Mouse (Mus musculus) neural tube, embryonic 14.5 days (tissue): ENCODE data around the gene Trim9. TPM values are rescaled to one million over a fixed set of nuclear protein-coding genes. Genes with fewer than 3 reads are reported as not detected.
A peak's percentile ranks its signal among the peaks of the same experiment; 100 is the strongest.

Experiments used
- ATAC-seq: fragments of 200-750 bp; cut with Nextera tagmentation; 2 replicates; pipeline ENCODE4 v1.8.0; 2017; ENCODE audit warnings: low read depth, mild to moderate bottlenecking, moderate TSS enrichment, moderate library complexity
- H3K27ac ChIP-seq: fragments of 300-500 bp; sonication (generic); 2 replicates; pipeline ENCODE4 v1.5.1; 2014; ENCODE audit warnings: low read depth, mild to moderate bottlenecking, control low read depth, low read length, moderate library complexity, mixed read lengths
- H3K27me3 ChIP-seq: fragments of 300-500 bp; sonication (generic); 2 replicates; pipeline ENCODE4 v1.6.1; 2014; ENCODE audit warnings: low read length; ENCODE audit not compliant: control insufficient read depth, insufficient read depth
- H3K36me3 ChIP-seq: fragments of 300-500 bp; sonication (generic); 2 replicates; pipeline ENCODE4 v1.6.1; 2014; ENCODE audit warnings: low read length, mixed read lengths; ENCODE audit not compliant: control insufficient read depth, insufficient read depth
- H3K4me1 ChIP-seq: fragments of 300-500 bp; sonication (generic); 2 replicates; pipeline ENCODE4 v1.6.1; 2014; ENCODE audit warnings: low read length; ENCODE audit not compliant: control insufficient read depth, insufficient read depth
- H3K4me2 ChIP-seq: fragments of 300-500 bp; sonication (generic); 2 replicates; pipeline ENCODE4 v1.6.1; 2014; ENCODE audit warnings: mild to moderate bottlenecking, low read depth, low read length, control low read depth
- H3K4me3 ChIP-seq: fragments of 300-500 bp; sonication (generic); 2 replicates; pipeline ENCODE4 v1.5.1; 2014; ENCODE audit warnings: low read depth, low read length, control low read depth, mixed read lengths
- H3K9ac ChIP-seq: fragments of 300-500 bp; sonication (generic); replicated peaks from 2 replicates; pipeline ENCODE4 v1.6.1; 2014; ENCODE audit warnings: low read depth, mild to moderate bottlenecking, control low read depth, low read length, mixed read lengths
- H3K9me3 ChIP-seq: fragments of 300-500 bp; sonication (generic); 2 replicates; pipeline ENCODE4 v1.6.1; 2016; ENCODE audit warnings: low read length; ENCODE audit not compliant: control insufficient read depth
- WGBS: fragments of 180-500 bp; shearing (Covaris S2); extraction: QIAGEN DNeasy Blood & Tissue Kit; methylation state at CpG from one replicate; pipeline ENCODE4 v1.1.7; 2014; 5-methylcytosine and 5-hydroxymethylcytosine counted together
- polyA plus RNA-seq: library from polyadenylated mRNA; unstranded; fragments of >200 nt; fragmentation: Nextera tagmentation; extraction: Ambion mirVana; gene quantifications from 2 replicates; pipeline ENCODE4 v1.2.1, GENCODE M21; 2014

Trim9 gene
- polyA plus RNA-seq, 1 experiment from 2014 or later: 106 TPM

DNA sequence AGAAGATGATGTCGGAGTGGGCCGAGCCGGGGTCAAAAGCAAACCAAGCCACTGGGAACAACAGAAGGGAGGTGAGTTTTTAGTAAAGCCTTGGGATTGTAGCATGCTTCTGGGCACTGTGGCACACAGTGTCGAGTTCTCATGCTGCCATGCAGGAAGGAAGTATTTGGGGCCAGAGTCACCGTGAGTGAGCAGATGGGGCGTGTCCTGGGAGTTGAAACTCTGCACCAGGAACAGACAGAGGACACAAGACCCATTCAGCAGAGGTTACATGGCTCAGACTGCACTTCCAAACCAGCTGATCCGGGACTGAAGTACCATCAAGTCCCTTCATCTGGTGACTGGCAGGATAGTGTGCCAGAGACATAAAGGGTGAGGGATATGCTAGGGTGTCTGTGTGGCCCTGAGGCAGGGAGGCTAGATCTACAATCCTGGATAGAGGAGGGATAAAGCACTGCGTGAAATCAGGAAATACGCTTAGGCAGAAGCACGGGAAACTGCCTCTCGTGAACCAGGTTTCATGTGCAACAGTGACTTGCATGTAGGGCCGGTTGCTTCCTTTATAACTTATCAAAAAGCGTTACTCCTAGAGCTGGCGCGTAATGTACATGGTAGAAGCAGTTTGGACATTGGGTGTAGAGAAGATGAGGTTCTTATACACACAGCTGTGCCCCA is 96.1 kb downstream of the Trim9 start:
- no peaks in the 10 kb centered on the region for H3K9me3 ChIP-seq
- H3K27ac ChIP-seq: no peak overlapping the region
- no peaks in the 10 kb centered on the region for H3K36me3 ChIP-seq
- no peak; the same call in 1 of the 2 replicates for ATAC-seq
- H3K9ac ChIP-seq: no peak overlapping the region
- 82% methylated on average over 15 of the region's 15 CpGs for WGBS
- H3K27me3 ChIP-seq: no peaks in the 10 kb centered on the region
- no peaks in the 10 kb centered on the region for H3K4me1 ChIP-seq
- H3K4me2 ChIP-seq: no peak overlapping the region
- no peak overlapping the region for H3K4me3 ChIP-seq

DNA sequence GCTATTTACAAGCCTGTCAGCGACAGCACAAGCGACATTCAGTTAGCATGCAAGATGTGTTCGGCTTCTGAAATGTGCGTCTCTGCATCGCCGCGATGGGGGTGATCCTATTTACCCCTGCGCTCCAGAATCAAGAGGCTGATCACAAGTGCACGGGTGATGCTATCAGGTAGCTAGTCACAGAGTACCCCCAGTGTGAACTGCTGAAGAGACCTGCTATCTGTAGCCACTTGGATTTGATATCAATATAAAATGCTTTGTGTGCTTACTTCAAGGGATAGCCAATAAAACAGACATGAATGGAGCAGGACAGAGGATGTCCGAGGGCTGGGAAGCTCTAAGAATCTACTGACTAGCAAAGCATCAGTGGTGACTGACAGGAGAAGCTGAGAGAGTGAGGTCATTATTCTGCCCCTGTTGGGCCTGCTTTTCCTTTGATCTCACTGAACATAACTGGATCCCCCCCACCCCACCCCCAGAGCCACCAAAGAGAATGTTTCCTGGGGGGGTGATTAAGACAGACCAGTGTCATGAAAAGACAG is 97.7 kb downstream of the Trim9 start:
- Histone ChIP-seq H3K9ac (no peak overlapping the region), H3K36me3 (no peaks in the 10 kb centered on the region), H3K9me3 (no peaks in the 10 kb centered on the region), H3K27me3 (no peaks in the 10 kb centered on the region), H3K4me2 (no peak overlapping the region), H3K4me1 (no peaks in the 10 kb centered on the region), H3K4me3 (no peak overlapping the region), H3K27ac (no peak overlapping the region)
- no peak for ATAC-seq
- WGBS: 77% methylated on average over 10 of the region's 10 CpGs

DNA sequence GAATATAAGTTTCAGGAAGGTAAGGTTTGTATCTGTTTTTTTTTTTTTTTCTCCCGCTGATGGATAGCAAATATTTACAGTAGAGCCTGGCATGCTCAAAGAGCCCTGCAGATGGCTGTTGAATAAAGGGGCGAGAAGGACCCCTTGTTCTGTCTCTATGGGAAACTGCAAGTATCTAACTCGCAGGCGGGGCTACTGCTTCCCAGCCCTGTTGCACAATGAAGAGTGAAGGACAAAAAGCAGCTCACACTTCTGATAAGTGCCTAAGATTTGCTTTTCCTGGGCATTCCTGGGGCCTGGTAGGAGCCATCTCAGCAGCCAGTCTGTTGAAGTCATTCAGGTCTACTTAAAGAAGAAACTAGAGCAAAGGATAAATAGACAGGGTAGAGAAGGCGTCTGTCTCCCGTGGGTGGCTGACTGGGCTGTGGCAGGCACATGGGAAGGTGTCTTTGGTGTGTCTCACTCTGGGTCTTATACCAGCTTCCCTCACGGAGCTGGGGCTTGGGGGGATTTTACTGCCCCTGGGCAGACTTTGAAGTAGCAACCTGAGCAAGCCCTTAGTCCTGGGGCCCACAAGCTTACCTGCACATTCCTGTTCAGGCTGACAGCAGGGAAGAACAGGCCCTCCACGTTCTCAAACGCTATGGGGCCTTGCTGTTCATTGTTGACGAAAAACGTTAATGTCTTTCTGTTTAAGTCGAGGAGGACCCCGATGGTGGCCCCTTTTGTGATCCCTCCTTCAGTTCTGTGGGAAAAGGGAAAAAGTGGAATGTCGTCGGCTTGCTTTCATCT is 99.5 kb downstream of the Trim9 start:
- Histone ChIP-seq H3K4me1 (no peaks in the 10 kb centered on the region), H3K4me2 (no peak overlapping the region), H3K36me3 (no peaks in the 10 kb centered on the region), H3K27me3 (no peaks in the 10 kb centered on the region), H3K27ac (peak overlapping the region; percentile 6; the same call in 1 of the 2 replicates), H3K9ac (no peak overlapping the region), H3K4me3 (no peak overlapping the region), H3K9me3 (no peaks in the 10 kb centered on the region)
- ATAC-seq: no peak
- WGBS: 35% methylated on average over 15 of the region's 15 CpGs

DNA sequence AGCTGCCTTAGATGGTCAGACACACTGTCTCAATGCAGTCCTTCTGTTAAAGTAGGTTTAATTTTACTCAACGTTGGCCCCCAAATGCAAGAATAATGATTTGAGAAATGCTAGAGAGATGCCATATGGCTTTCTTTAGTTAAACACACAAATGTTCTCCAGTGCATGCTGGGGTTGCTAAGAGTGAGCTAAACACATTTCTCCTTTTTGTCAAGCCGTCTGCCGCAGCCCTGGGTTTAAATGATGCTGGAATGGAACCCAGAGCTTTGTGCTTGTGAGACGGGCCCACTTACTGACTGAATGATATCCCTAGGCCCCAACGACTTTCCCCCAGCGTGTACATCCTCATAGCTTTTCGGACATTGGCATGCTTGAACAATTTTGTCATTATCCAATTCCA is 104.9 kb downstream of the Trim9 start:
- WGBS: 82% methylated on average over 7 of the region's 7 CpGs
- H3K27ac ChIP-seq: no peak overlapping the region
- no peak overlapping the region for H3K4me2 ChIP-seq
- no peaks in the 10 kb centered on the region for H3K9me3 ChIP-seq
- H3K36me3 ChIP-seq: no peaks in the 10 kb centered on the region
- H3K27me3 ChIP-seq: no peaks in the 10 kb centered on the region
- no peak for ATAC-seq
- H3K4me3 ChIP-seq: no peak overlapping the region
- no peak overlapping the region for H3K9ac ChIP-seq
- H3K4me1 ChIP-seq: no peaks in the 10 kb centered on the region

DNA sequence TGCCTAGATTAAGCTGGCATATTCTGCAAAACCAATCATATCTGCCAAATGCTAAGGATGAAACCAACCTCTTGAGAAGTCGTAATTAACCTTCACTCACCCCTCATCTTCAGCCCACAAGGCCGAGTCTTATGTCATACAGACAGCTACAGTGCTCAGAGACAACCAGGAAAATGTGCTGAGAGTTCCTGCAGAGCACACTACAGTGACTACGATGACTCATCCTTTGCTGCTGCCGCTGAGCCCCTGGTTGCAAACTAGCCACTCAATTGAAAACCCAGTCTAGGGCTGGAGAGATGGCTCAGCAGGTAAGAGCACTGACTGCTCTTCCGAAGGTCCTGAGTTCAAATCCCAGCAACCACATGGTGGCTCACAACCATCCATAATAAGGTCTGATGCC is 107.7 kb downstream of the Trim9 start:
- Histone ChIP-seq H3K4me3 (no peak overlapping the region), H3K4me1 (0 out of 2 replicates have a peak, but pooled peaks cover 4% of the 10 kb centered on the region), H3K36me3 (no peaks in the 10 kb centered on the region), H3K9ac (no peak overlapping the region), H3K27me3 (no peaks in the 10 kb centered on the region), H3K9me3 (no peaks in the 10 kb centered on the region), H3K27ac (no peak overlapping the region), H3K4me2 (no peak overlapping the region)
- ATAC-seq: no peak
- WGBS: 83% methylated on average over 5 of the region's 5 CpGs

DNA sequence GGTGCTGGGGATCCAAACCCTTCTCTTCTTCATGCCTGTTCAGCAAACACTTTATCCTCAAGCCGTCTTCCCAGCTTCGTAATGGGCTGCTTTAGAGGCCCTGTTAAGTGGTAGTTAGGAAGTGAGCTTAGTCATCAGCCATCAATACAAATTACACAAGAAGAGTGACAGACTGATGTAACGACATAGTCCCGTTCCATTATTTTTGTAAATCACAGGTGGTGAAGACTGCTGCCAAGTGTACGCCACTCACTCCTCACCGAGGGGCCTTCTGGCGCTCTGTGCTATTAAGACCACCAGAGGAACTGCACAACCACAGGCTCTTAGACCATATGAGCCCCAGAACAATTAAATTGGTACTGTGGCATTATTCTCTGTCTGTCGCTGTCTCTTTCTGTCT is 108.8 kb downstream of the Trim9 start:
- no peak overlapping the region for H3K4me2 ChIP-seq
- 0 out of 2 replicates have a peak, but pooled peaks cover 4% of the 10 kb centered on the region for H3K4me1 ChIP-seq
- H3K9ac ChIP-seq: no peak overlapping the region
- WGBS: 24% methylated on average over 8 of the region's 8 CpGs
- H3K4me3 ChIP-seq: no peak overlapping the region
- H3K27me3 ChIP-seq: no peaks in the 10 kb centered on the region
- no peaks in the 10 kb centered on the region for H3K36me3 ChIP-seq
- no peak overlapping the region for H3K27ac ChIP-seq
- H3K9me3 ChIP-seq: no peaks in the 10 kb centered on the region
- no peak for ATAC-seq

DNA sequence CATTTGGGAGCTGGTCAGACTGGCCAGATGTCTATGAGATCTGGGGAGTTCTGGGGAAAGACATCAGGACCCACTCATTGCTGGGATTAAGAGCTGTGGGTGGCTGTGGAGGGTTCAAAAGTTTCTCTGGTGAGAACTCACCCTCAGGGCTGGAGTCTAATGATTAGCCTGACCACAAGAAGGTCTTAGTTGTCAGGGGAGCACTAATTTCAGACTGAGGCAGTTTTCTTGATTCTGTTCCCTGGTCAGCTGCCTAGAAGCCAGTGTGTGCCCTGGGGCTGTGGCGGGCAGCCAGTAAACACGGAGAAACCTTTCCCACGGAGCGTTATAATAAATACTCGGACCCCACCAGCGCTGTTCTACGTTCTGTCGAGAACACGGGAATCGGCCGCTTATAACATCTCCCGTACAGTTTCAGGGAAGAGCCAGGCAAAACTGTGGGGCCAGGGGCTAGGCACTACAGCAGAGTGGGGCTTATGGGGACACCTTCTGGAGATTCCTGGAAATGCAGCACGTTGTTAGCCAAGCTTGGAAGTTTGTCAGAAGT is 112.4 kb downstream of the Trim9 start:
- peak overlapping the region; percentile 27 for H3K4me3 ChIP-seq
- peak overlapping the region; percentile 32; the same call in 1 of the 2 replicates for H3K9ac ChIP-seq
- H3K27me3 ChIP-seq: no peaks in the 10 kb centered on the region
- no peak overlapping the region; the same call in 1 of the 2 replicates for H3K27ac ChIP-seq
- no peaks in the 10 kb centered on the region for H3K36me3 ChIP-seq
- WGBS: 6% methylated on average over 13 of the region's 13 CpGs
- peak overlapping the region; percentile 51 for H3K4me2 ChIP-seq
- peak; percentile 87 for ATAC-seq
- H3K4me1 ChIP-seq: 0 out of 2 replicates have a peak, but pooled peaks cover 4% of the 10 kb centered on the region
- no peaks in the 10 kb centered on the region for H3K9me3 ChIP-seq

DNA sequence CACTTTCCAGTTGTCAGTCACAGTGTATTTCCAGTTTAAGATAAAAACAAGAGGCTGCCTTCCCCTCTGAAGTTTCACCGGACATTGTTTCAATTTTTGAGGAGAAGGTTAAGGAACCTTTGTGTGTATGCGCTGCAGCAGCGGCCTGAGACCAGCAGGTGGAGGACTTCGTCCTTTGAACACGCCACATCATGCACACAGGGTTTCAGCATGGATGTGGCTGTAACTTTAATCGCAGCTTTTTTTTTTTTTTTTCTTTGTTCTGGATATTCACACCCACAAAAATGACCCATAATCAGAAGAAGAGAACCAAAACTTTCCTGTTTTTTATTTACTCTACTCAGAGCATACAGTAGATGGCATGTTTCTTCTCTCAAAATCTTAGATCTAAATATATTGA is 113.0 kb downstream of the Trim9 start:
- no peaks in the 10 kb centered on the region for H3K9me3 ChIP-seq
- WGBS: 14% methylated on average over 6 of the region's 6 CpGs
- no peak overlapping the region for H3K27ac ChIP-seq
- no peak overlapping the region for H3K4me3 ChIP-seq
- no peaks in the 10 kb centered on the region for H3K36me3 ChIP-seq
- no peaks in the 10 kb centered on the region for H3K27me3 ChIP-seq
- H3K4me2 ChIP-seq: peak overlapping the region; percentile 51; the same call in 1 of the 2 replicates
- 0 out of 2 replicates have a peak, but pooled peaks cover 4% of the 10 kb centered on the region for H3K4me1 ChIP-seq
- no peak overlapping the region for H3K9ac ChIP-seq
- peak; percentile 83 for ATAC-seq
